Mouse (Mus musculus): ENCODE results near the gene Angptl1. TPM values are rescaled to one million over a fixed set of nuclear protein-coding genes. Genes with fewer than 3 reads are reported as not detected.

The Angptl1 gene
- polyA plus RNA-seq, 1 experiment from 2014 or later = 23.0 TPM

GRCm38 (mm10) chr1:156819236-156819635 is 19.1 kb upstream of the Angptl1 start:
- no peak overlapping the region for H3K4me3 ChIP-seq (ENCODE audit: low read depth, low read length)
- WGBS = 94% methylated on average over 1 of the region's 1 CpGs
- H3K4me2 ChIP-seq (replicated peaks; ENCODE audit: low read depth, low read length) = no peak overlapping the region
- no peaks in the 10 kb centered on the region for H3K27me3 ChIP-seq (ENCODE audit: control insufficient read depth, insufficient read depth, low read length)
- H3K36me3 ChIP-seq (ENCODE audit: control insufficient read depth, insufficient read depth, low read length) = peaks cover 6% of the 10 kb centered on the region
- no peak for ATAC-seq (ENCODE audit: insufficient number of reproducible peaks, insufficient read depth, low FRiP score, low read depth)
- H3K4me1 ChIP-seq (ENCODE audit: control insufficient read depth, insufficient read depth, low read length) = no peaks in the 10 kb centered on the region
- no peak overlapping the region for H3K27ac ChIP-seq (ENCODE audit: low read length)
- H3K9ac ChIP-seq (replicated peaks; ENCODE audit: low read depth, low read length) = no peak overlapping the region
- no peaks in the 10 kb centered on the region for H3K9me3 ChIP-seq (ENCODE audit: control insufficient read depth, low read depth, low read length)

DNA sequence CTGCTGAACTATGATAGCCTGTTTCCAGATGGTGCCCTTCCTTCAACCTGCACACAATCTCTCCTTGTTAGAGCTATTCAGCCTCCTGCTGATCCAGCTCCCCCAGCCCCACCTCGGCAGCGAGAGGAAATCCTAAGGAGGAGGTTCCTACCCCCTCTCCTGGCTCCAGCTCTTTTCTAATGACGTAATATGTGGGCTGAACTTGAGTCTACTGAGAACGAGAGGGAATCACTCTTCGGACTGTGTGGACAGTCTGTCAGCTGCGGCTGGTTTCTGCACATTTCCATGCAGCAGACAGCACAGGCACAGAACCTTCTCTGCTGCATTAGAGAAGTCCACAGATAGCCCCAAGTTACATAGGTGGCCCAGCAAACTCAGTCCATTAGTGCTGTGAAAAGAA is 333 bp downstream of the Angptl1 start:
- Histone ChIP-seq H3K36me3 (ENCODE audit: control insufficient read depth, insufficient read depth, low read length) (no peaks in the 10 kb centered on the region), H3K4me1 (ENCODE audit: control insufficient read depth, insufficient read depth, low read length) (peaks cover 10% of the 10 kb centered on the region; the same call in 1 of the 2 replicates), H3K4me2 (replicated peaks; ENCODE audit: low read depth, low read length) (peak overlapping the region; percentile 45), H3K9me3 (ENCODE audit: control insufficient read depth, low read depth, low read length) (no peaks in the 10 kb centered on the region), H3K9ac (replicated peaks; ENCODE audit: low read depth, low read length) (0 out of 2 replicates have a peak overlapping the region, but pooled peaks have one; percentile 7), H3K27ac (ENCODE audit: low read length) (peak overlapping the region; percentile 69; the same call in 1 of the 2 replicates), H3K4me3 (ENCODE audit: low read depth, low read length) (peak overlapping the region; percentile 24), H3K27me3 (ENCODE audit: control insufficient read depth, insufficient read depth, low read length) (no peaks in the 10 kb centered on the region)
- peak; percentile 93 for ATAC-seq (ENCODE audit: insufficient number of reproducible peaks, insufficient read depth, low FRiP score, low read depth)
- WGBS = 1% methylated on average over 6 of the region's 6 CpGs

DNA sequence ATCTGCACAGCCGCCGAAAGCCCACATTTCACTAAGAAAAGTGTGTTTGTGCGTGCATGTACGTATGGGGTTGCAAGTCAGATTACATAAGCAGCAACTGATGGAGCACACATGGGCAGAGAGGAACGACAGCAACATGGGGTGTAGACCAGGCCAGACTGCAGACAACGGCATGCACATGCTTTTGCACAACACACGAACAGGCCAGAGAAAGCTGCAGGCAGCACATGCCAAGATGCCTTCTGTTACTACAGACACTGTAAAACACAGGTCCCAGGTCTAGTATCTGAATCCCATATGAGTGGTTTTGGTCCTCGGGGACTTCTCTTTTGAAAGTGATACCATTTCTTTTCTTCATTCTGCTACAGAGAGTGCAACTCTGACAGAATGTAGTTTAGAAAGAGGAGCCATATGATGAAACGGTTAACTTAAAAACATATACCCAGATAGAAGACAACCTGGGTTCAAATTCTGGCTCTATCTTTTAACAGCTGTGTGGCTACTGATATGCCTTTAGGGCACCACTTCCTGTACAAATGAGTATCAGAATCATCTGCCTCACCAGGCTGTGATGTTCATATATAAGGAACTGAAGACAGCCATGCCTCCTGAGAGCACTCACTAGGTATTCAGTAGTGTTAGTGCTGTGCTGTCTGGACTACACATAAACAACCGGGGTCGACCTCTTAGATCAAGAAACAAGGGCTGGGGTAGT is 3.4 kb downstream of the Angptl1 start:
- H3K4me3 ChIP-seq (ENCODE audit: low read depth, low read length) = no peak overlapping the region
- no peak overlapping the region for H3K9ac ChIP-seq (replicated peaks; ENCODE audit: low read depth, low read length)
- 47% methylated on average over 11 of the region's 11 CpGs for WGBS

GRCm38 (mm10) chr1:156847098-156847497 is 8.7 kb downstream of the Angptl1 start:
- H3K36me3 ChIP-seq (ENCODE audit: control insufficient read depth, insufficient read depth, low read length) = no peaks in the 10 kb centered on the region
- ATAC-seq (ENCODE audit: insufficient number of reproducible peaks, insufficient read depth, low FRiP score, low read depth) = no peak
- H3K4me3 ChIP-seq (ENCODE audit: low read depth, low read length) = no peak overlapping the region
- H3K4me2 ChIP-seq (replicated peaks; ENCODE audit: low read depth, low read length) = no peak overlapping the region
- WGBS = 49% methylated on average over 4 of the region's 4 CpGs
- no peaks in the 10 kb centered on the region for H3K4me1 ChIP-seq (ENCODE audit: control insufficient read depth, insufficient read depth, low read length)
- no peak overlapping the region for H3K9ac ChIP-seq (replicated peaks; ENCODE audit: low read depth, low read length)
- H3K27me3 ChIP-seq (ENCODE audit: control insufficient read depth, insufficient read depth, low read length) = no peaks in the 10 kb centered on the region
- H3K9me3 ChIP-seq (ENCODE audit: control insufficient read depth, low read depth, low read length) = no peaks in the 10 kb centered on the region
- no peak overlapping the region for H3K27ac ChIP-seq (ENCODE audit: low read length)

More for the DNA sequence above, 3.4 kb downstream of the Angptl1 start:
- Histone ChIP-seq H3K27ac (ENCODE audit: low read length) (no peak overlapping the region), H3K36me3 (ENCODE audit: control insufficient read depth, insufficient read depth, low read length) (no peaks in the 10 kb centered on the region), H3K27me3 (ENCODE audit: control insufficient read depth, insufficient read depth, low read length) (no peaks in the 10 kb centered on the region), H3K4me2 (replicated peaks; ENCODE audit: low read depth, low read length) (peak overlapping the region; percentile 27; the same call in 1 of the 2 replicates), H3K9me3 (ENCODE audit: control insufficient read depth, low read depth, low read length) (no peaks in the 10 kb centered on the region), H3K4me1 (ENCODE audit: control insufficient read depth, insufficient read depth, low read length) (peaks cover 10% of the 10 kb centered on the region; the same call in 1 of the 2 replicates)
- no peak for ATAC-seq (ENCODE audit: insufficient number of reproducible peaks, insufficient read depth, low FRiP score, low read depth)

GRCm38 (mm10) chr1:156852409-156852808 is 14.0 kb downstream of the Angptl1 start:
- Histone ChIP-seq H3K9ac (replicated peaks; ENCODE audit: low read depth, low read length) (no peak overlapping the region), H3K27me3 (ENCODE audit: control insufficient read depth, insufficient read depth, low read length) (no peaks in the 10 kb centered on the region), H3K4me1 (ENCODE audit: control insufficient read depth, insufficient read depth, low read length) (peaks cover 8% of the 10 kb centered on the region; the same call in 1 of the 2 replicates), H3K4me3 (ENCODE audit: low read depth, low read length) (no peak overlapping the region), H3K9me3 (ENCODE audit: control insufficient read depth, low read depth, low read length) (no peaks in the 10 kb centered on the region), H3K4me2 (replicated peaks; ENCODE audit: low read depth, low read length) (no peak overlapping the region), H3K36me3 (ENCODE audit: control insufficient read depth, insufficient read depth, low read length) (no peaks in the 10 kb centered on the region), H3K27ac (ENCODE audit: low read length) (peak overlapping the region; percentile 12; the same call in 1 of the 2 replicates)
- peak; percentile 65; the same call in 1 of the 2 replicates for ATAC-seq (ENCODE audit: insufficient number of reproducible peaks, insufficient read depth, low FRiP score, low read depth)
- 37% methylated on average over 9 of the region's 9 CpGs for WGBS

DNA sequence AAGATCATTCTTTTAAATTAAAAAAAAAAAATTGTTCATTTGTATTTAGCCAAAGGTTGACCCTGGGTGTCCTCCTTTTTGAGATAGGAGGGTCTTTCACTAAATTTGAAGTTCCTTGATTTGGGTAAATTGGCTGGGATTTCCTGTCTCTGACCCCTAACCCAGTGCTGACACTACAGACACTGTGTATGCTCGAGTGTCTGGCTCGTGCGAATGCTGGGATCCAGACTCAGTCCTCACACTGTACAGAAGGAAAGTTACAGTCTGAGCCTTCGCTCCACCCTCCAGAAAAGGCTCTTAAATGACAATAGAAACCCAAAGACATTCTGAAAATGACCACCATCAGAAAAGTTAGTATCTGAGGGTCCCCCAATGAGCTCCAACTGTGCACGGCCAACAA is 14.5 kb downstream of the Angptl1 start:
- Histone ChIP-seq H3K4me3 (ENCODE audit: low read depth, low read length) (no peak overlapping the region), H3K36me3 (ENCODE audit: control insufficient read depth, insufficient read depth, low read length) (no peaks in the 10 kb centered on the region), H3K4me1 (ENCODE audit: control insufficient read depth, insufficient read depth, low read length) (peaks cover 8% of the 10 kb centered on the region; the same call in 1 of the 2 replicates), H3K4me2 (replicated peaks; ENCODE audit: low read depth, low read length) (no peak overlapping the region), H3K27ac (ENCODE audit: low read length) (peak overlapping the region; percentile 12; the same call in 1 of the 2 replicates), H3K27me3 (ENCODE audit: control insufficient read depth, insufficient read depth, low read length) (no peaks in the 10 kb centered on the region), H3K9ac (replicated peaks; ENCODE audit: low read depth, low read length) (no peak overlapping the region), H3K9me3 (ENCODE audit: control insufficient read depth, low read depth, low read length) (no peaks in the 10 kb centered on the region)
- 55% methylated on average over 5 of the region's 5 CpGs for WGBS
- ATAC-seq (ENCODE audit: insufficient number of reproducible peaks, insufficient read depth, low FRiP score, low read depth) = no peak

DNA sequence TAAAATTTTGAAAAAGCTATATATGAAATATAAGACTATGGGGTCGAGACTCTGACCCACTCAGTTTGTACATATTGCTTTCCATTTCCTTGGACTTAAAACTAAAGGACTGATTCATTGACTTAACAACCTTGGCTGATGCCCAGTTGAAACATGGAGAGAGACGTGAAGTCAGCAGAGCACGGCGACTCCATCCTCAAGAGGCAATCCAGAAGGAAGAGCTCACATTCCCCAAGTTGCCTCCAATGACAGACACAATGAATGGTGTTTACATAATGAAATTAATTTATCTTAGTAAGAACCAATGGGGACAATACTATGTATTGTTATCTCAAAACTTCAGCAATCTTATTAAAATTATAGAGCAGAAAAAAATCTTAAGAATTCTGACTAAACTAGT is 16.2 kb downstream of the Angptl1 start:
- Histone ChIP-seq H3K36me3 (ENCODE audit: control insufficient read depth, insufficient read depth, low read length) (no peaks in the 10 kb centered on the region), H3K4me3 (ENCODE audit: low read depth, low read length) (no peak overlapping the region), H3K4me2 (replicated peaks; ENCODE audit: low read depth, low read length) (no peak overlapping the region), H3K9ac (replicated peaks; ENCODE audit: low read depth, low read length) (no peak overlapping the region), H3K27me3 (ENCODE audit: control insufficient read depth, insufficient read depth, low read length) (no peaks in the 10 kb centered on the region), H3K27ac (ENCODE audit: low read length) (no peak overlapping the region), H3K4me1 (ENCODE audit: control insufficient read depth, insufficient read depth, low read length) (peaks cover 8% of the 10 kb centered on the region; the same call in 1 of the 2 replicates), H3K9me3 (ENCODE audit: control insufficient read depth, low read depth, low read length) (no peaks in the 10 kb centered on the region)
- 55% methylated on average over 4 of the region's 4 CpGs for WGBS
- no peak for ATAC-seq (ENCODE audit: insufficient number of reproducible peaks, insufficient read depth, low FRiP score, low read depth)

DNA sequence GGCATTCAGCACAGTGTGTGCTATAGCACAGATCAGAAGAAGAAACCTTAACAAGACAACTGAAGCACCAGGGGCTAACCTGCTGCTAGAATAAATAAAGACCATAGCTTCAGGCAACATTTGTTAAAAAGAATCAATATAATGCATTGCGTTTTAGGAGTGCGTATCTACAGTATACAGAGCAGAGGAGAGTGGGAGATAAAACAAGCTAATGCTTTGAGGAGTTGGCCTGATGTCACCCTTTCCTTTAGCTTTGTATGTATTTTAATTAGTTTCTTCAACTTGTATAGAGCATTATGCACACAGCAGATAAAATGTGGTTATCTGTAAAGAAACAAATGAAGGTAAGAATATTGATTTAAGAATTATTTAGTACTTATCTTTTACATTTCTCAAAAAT is 18.3 kb downstream of the Angptl1 start:
- no peak for ATAC-seq (ENCODE audit: insufficient number of reproducible peaks, insufficient read depth, low FRiP score, low read depth)
- Histone ChIP-seq H3K36me3 (ENCODE audit: control insufficient read depth, insufficient read depth, low read length) (no peaks in the 10 kb centered on the region), H3K27me3 (ENCODE audit: control insufficient read depth, insufficient read depth, low read length) (no peaks in the 10 kb centered on the region), H3K4me2 (replicated peaks; ENCODE audit: low read depth, low read length) (no peak overlapping the region), H3K9me3 (ENCODE audit: control insufficient read depth, low read depth, low read length) (no peaks in the 10 kb centered on the region), H3K4me1 (ENCODE audit: control insufficient read depth, insufficient read depth, low read length) (peaks cover 8% of the 10 kb centered on the region; the same call in 1 of the 2 replicates), H3K27ac (ENCODE audit: low read length) (no peak overlapping the region), H3K9ac (replicated peaks; ENCODE audit: low read depth, low read length) (no peak overlapping the region), H3K4me3 (ENCODE audit: low read depth, low read length) (no peak overlapping the region)
- 73% methylated on average over 2 of the region's 2 CpGs for WGBS

Measured in stomach, embryonic 14.5 days (tissue).